Mouse (Mus musculus) ES-E14 (cell line): ENCODE measurements around the gene Nxph4. TPM values are rescaled to one million over a fixed set of nuclear protein-coding genes. Genes with fewer than 3 reads are reported as not detected.

Experiments
- DNase-seq: peaks from one replicate; pipeline ENCODE4 v3.0.0-alpha.2; 2013; ENCODE audit warnings: low read depth, low spot score
- H3K27ac ChIP-seq: 2 replicates; pipeline ENCODE4 v1.5.1; 2012; ENCODE audit warnings: low read depth, mild to moderate bottlenecking, low read length, moderate library complexity, mixed read lengths; ENCODE audit not compliant: poor library complexity, insufficient read depth, severe bottlenecking
- H3K36me3 ChIP-seq: 2 replicates; pipeline ENCODE4 v1.6.1; 2012; ENCODE audit warnings: mild to moderate bottlenecking, low read length, moderate library complexity, mixed read lengths; ENCODE audit not compliant: control insufficient read depth, poor library complexity, insufficient read depth, severe bottlenecking
- H3K4me1 ChIP-seq, 2 experiments: fragments of 150-350 bp in 1 of 2; sonication (generic) in 1 of 2; 2 replicates each; pipeline ENCODE4 v1.6.1; 2012; ENCODE audit warnings: low read length in 2 of 2, mild to moderate bottlenecking in 1 of 2, mixed read lengths in 1 of 2; ENCODE audit not compliant: control insufficient read depth in 2 of 2, insufficient read depth in 2 of 2, poor library complexity in 1 of 2
- H3K4me3 ChIP-seq, 2 experiments: fragments of 150-350 bp in 1 of 2; sonication (generic) in 1 of 2; 2 replicates each; pipeline ENCODE4 v1.5.1; 2012; ENCODE audit warnings: low read length in 2 of 2, low read depth in 1 of 2, mild to moderate bottlenecking in 1 of 2, mixed read lengths in 1 of 2; ENCODE audit not compliant: insufficient read depth in 1 of 2, poor library complexity in 1 of 2, severe bottlenecking in 1 of 2
- H3K9ac ChIP-seq: 2 replicates; pipeline ENCODE4 v1.6.1; 2012; ENCODE audit warnings: low read depth, mild to moderate bottlenecking, low read length, mixed read lengths; ENCODE audit not compliant: poor library complexity, insufficient read depth, severe bottlenecking
- H3K9me3 ChIP-seq: fragments of 150-350 bp; sonication (generic); 2 replicates; pipeline ENCODE4 v1.6.1; 2012; ENCODE audit warnings: low read depth, mild to moderate bottlenecking, low read length; ENCODE audit not compliant: control insufficient read depth, insufficient read depth
- CHD2 ChIP-seq: IDR thresholded peaks from 2 replicates; pipeline ENCODE4 v1.6.1; 2014; ENCODE audit warnings: mild to moderate bottlenecking, low read depth, low read length, inconsistent platforms
- HCFC1 ChIP-seq: IDR thresholded peaks from 2 replicates; pipeline ENCODE4 v1.6.1; 2012; ENCODE audit warnings: low read length, inconsistent platforms, borderline replicate concordance; ENCODE audit not compliant: insufficient read depth
- MAFK ChIP-seq: IDR thresholded peaks from 2 replicates; pipeline ENCODE4 v1.6.1; 2014; ENCODE audit warnings: mild to moderate bottlenecking, low read depth, low read length, inconsistent platforms; ENCODE audit not compliant: insufficient read depth
- ZC3H11A ChIP-seq: IDR thresholded peaks from 2 replicates; pipeline ENCODE4 v1.6.1; 2012; ENCODE audit warnings: low read depth, mild to moderate bottlenecking, inconsistent platforms, low read length, borderline replicate concordance
- ZNF384 ChIP-seq: IDR thresholded peaks from 2 replicates; pipeline ENCODE4 v1.6.1; 2012; ENCODE audit warnings: low read depth, low read length, inconsistent platforms
- in situ Hi-C, 2 experiments: fragments of 600-800 bp; cut with MboI; formaldehyde crosslinking; loops; one replicate each; pipeline ENCODE4 v1.15.1; 2025; ENCODE audit warnings: low sequenced_read_pairs in 2 of 2, inconsistent platforms in 1 of 2; ENCODE audit not compliant: unreplicated experiment in 2 of 2
- total RNA-seq: library from RNA; depleted of rRNA; stranded (reverse); fragments of 300-350 nt; gene quantifications from 2 replicates; pipeline ENCODE4 v1.2.3, GENCODE M21; 2012

The Nxph4 gene
- total RNA-seq, 1 experiment: 0.76 TPM

- Histone ChIP-seq H3K4me1 (no peaks in the 10 kb centered on the region; a peak in 1 of 4 replicates), H3K9ac (no peak overlapping the region), H3K9me3 (no peaks in the 10 kb centered on the region), H3K4me3 (no peak overlapping the region), H3K36me3 (peaks cover 5% of the 10 kb centered on the region; the same call in 1 of the 2 replicates), H3K27ac (no peak overlapping the region)
- in situ Hi-C loops: no loop called here
- DNase-seq: no peak
- TF ChIP-seq ZNF384 (no peak), MAFK (no peak), ZC3H11A (no peak), HCFC1 (no peak), CHD2 (no peak)
These were observed 42.8 kb upstream of the Nxph4 start for GRCm38 (mm10) chr10:127577156-127577555.

GRCm38 (mm10) chr10:127576381-127576961 is 42.1 kb upstream of the Nxph4 start:
- in situ Hi-C loops: no loop called here
- DNase-seq: no peak
- Histone ChIP-seq H3K4me3 (no peak overlapping the region), H3K27ac (no peak overlapping the region), H3K9me3 (no peaks in the 10 kb centered on the region), H3K36me3 (peaks cover 5% of the 10 kb centered on the region; the same call in 1 of the 2 replicates), H3K9ac (no peak overlapping the region), H3K4me1 (no peaks in the 10 kb centered on the region)
- TF ChIP-seq HCFC1 (no peak), CHD2 (no peak), ZC3H11A (no peak), ZNF384 (no peak), MAFK (no peak)

- Histone ChIP-seq H3K4me3 (no peak overlapping the region), H3K9me3 (no peaks in the 10 kb centered on the region), H3K9ac (no peak overlapping the region), H3K27ac (no peak overlapping the region), H3K4me1 (no peaks in the 10 kb centered on the region), H3K36me3 (peaks cover 5% of the 10 kb centered on the region; the same call in 1 of the 2 replicates)
- in situ Hi-C loops: no loop called here
- no peak for DNase-seq
- TF ChIP-seq ZNF384: no peak
- no peak for TF ChIP-seq HCFC1
- no peak for TF ChIP-seq MAFK
- TF ChIP-seq ZC3H11A: no peak
- no peak for TF ChIP-seq CHD2
These were observed 41.4 kb upstream of the Nxph4 start for GRCm38 (mm10) chr10:127575741-127576140.

- TF ChIP-seq ZC3H11A (no peak), HCFC1 (no peak), MAFK (no peak), ZNF384 (no peak), CHD2 (no peak)
- Histone ChIP-seq H3K4me3 (no peak overlapping the region), H3K36me3 (peaks cover 5% of the 10 kb centered on the region; the same call in 1 of the 2 replicates), H3K27ac (no peak overlapping the region), H3K9me3 (no peaks in the 10 kb centered on the region), H3K4me1 (no peaks in the 10 kb centered on the region), H3K9ac (no peak overlapping the region)
- in situ Hi-C loops: no loop called here
- DNase-seq: no peak
These were observed 37.9 kb upstream of the Nxph4 start for GRCm38 (mm10) chr10:127572281-127572680.
